Mouse (Mus musculus): ENCODE results near the gene Scube2. TPM values are rescaled to one million over a fixed set of nuclear protein-coding genes. Genes with fewer than 3 reads are reported as not detected.

The Scube2 gene
- total RNA-seq, 2 experiments from 2014 or later, result 0.92 to 3.1 TPM

Other genes starting within 250 kb of the Scube2 start
- gene St5, start 162.1 kb downstream of the Scube2 start, total RNA-seq (2021), result 10 to 100 TPM; 54.1 to 57.6 TPM
- gene Akip1, start 162.0 kb downstream of the Scube2 start, total RNA-seq (2021), result 10 to 100 TPM; 33.3 to 34.0 TPM
- gene BC051019, start 141.8 kb downstream of the Scube2 start, total RNA-seq (2021), result not detected
- gene Ascl3, start 134.0 kb downstream of the Scube2 start, total RNA-seq (2021), result not detected
- gene Tmem9b, start 112.8 kb downstream of the Scube2 start, total RNA-seq (2021), result 10 to 100 TPM; 34.8 to 36.9 TPM
- gene Nrip3, start 83.7 kb downstream of the Scube2 start, total RNA-seq (2021), result 1 to 10 TPM; 1.1 to 1.2 TPM
- gene Dennd5a, start 94.8 kb upstream of the Scube2 start, total RNA-seq (2021), result 100 to 1,000 TPM; 150 to 154 TPM
- 10 to 100 TPM; 43.4 to 49.2 TPM for gene Tmem41b, start 121.2 kb upstream of the Scube2 start, total RNA-seq (2021)
- 10 to 100 TPM; 70.4 to 73.8 TPM for gene Ipo7, start 152.6 kb upstream of the Scube2 start, total RNA-seq (2021)
- 10 to 100 TPM; 17.4 to 17.8 TPM for gene Zfp143, start 195.5 kb upstream of the Scube2 start, total RNA-seq (2021)